Mouse (Mus musculus) cerebellum, postnatal 25 days (tissue): ENCODE data around the gene Ankrd66.
A peak's percentile ranks its signal among the peaks of the same experiment; 100 is the strongest.
"Not testable (repeated sequence)": the region's sequence is repeated elsewhere in the genome, so short reads cannot be mapped to it uniquely, and the experiment has no call there.

ENCODE experiments used
- DNase-seq, 2 experiments: peaks; one replicate each; pipeline ENCODE4 v3.0.0; 2021; ENCODE audit warnings: mixed read lengths in 2 of 2

Ankrd66 gene

GRCm38 (mm10) chr17:43543539-43543938 is at the start of gene Ankrd66:
Gene Ankrd66, minus strand, starts transcription at chr17:43543639.
- no peak for DNase-seq

GRCm38 (mm10) chr17:43592296-43593291 is 49.2 kb upstream of the Ankrd66 start:
- DNase-seq: no peak

GRCm38 (mm10) chr17:43590531-43590930 is 47.1 kb upstream of the Ankrd66 start:
- no peak for DNase-seq

DNA sequence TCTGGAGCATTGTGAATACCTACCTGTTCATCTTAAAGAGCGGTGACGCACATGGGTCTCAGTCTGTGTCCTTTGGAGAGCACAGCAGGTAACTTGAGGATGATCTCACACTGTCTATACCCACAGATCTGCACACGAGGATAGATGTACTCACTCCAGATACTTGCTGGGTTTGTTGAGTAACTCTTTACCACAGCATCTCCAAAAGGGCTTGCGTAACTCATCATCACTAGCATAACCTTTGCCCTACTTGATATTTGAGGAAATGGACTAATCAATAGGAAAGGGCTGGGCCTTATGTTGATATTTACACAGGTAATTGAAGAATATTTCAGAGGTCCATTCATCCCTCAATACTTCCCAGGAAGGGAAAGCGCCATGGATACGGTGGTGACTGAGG is 46.3 kb upstream of the Ankrd66 start:
- DNase-seq: no peak

GRCm38 (mm10) chr17:43587278-43587677 is 43.8 kb upstream of the Ankrd66 start:
- no peak for DNase-seq

GRCm38 (mm10) chr17:43584771-43585170 is 41.3 kb upstream of the Ankrd66 start:
- DNase-seq: no peak

- DNase-seq: no peak
Measured at GRCm38 (mm10) chr17:43581012-43581467, 37.6 kb upstream of the Ankrd66 start.

GRCm38 (mm10) chr17:43580456-43580855 is 37.0 kb upstream of the Ankrd66 start:
- no peak for DNase-seq

DNA sequence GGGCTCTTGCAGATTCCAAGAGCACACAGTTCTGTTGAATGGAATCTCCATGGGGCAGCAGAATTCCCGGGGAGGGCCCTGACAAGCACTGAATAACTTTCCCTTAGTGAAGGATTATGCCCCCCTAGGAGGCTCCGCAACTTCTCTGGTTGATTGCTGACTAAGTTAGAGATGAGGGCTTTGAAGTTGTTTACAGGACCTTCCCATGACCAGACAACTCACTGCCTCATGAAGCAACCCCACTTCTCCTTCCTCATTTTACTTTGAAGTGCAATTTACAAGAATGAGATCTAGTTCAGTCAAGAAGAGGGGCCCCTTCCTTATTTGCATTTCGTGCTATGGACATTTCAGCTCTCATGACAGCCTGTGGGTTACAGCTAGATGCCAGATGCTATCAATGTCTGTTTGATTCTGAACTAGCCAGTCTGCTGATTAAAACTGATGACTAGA is 30.2 kb upstream of the Ankrd66 start:
- no peak for DNase-seq

- DNase-seq: no peak
Measured at GRCm38 (mm10) chr17:43569287-43569686, 25.8 kb upstream of the Ankrd66 start.

DNA sequence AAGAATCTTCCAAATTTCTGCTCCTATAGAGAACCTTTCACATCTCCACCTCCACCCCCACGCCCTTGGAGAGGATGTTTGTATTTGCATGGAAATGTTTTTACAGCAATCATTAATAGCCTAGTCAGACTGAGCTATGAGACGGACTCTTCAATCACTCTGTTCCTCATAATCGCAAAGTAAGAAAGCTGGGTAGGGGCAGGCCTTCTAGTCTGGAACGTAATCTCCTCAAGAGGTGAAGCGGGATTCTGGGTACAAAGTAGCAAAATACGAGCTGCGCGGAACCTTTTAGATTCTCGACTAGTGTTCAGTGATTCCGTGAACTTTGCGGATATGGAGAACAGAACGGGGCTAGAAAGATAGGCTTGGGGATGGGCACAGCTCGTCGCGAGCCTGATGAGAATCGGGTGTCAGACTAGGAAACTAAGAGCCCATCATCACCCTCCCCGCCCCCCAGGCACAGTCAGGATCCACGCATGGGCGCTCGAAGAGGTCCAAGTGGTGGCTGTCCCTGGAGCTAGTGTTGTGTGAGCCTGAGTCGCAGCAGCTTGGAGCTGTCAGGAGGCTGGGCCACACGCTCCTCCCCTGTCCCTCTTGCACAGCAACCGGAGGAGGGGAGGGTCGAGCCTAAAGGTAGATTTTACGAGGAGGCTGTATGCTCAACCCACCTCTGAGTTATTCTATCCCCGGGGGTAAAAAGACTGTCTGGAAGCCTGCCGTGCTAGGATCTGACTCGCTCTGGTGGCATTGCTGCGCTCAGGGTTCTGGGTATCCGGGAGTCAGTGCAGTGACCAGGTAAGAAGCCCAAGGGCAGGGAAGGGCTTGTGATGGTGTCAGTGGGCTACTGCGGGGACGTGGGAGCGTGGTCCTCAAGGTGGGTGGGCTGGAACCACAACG is 24.8 kb upstream of the Ankrd66 start, which contains the start of gene Pla2g7:
Gene Pla2g7, plus strand, starts transcription at position 107 of the 897 bp plus-strand sequence.
- DNase-seq: peak; percentile 37 to 52

GRCm38 (mm10) chr17:43567593-43567991 is 24.2 kb upstream of the Ankrd66 start:
- DNase-seq: no peak

DNA sequence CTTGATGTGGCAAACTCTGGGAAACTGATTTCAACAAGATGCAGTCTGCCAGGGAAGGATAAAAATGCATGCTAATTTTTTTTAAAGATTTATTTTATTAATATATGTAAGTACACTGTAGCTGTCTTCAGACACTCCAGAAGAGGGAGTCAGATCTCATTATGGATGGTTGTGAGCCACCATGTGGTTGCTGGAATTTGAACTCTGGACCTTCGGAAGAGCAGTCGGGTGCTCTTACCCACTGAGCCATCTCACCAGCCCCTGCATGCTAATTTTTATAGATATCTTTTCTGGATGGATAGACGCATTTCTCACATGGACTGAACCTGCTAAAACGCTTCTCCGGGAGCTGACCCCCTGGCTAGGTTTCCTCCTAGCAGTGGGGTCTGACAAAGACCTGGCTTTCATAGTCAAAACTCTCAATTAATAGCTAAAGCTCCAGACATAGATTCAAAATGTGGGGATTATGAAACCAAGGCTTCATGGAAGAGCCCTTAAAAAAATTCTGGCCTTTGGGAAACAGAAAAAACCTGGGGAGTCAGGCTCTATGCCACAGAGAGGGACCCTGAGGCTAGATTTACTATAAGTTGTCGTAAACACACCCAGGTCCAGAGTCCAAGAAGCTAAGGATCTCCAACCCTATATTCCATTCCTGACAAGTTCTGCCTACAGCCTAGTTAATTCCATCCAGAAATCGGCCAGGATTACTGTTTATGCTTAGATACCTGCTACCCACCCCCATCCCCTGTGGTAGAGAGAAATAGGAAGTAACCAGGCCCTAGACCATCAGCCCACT is 20.0 kb upstream of the Ankrd66 start:
- DNase-seq: no peak

GRCm38 (mm10) chr17:43558678-43559077 is 15.2 kb upstream of the Ankrd66 start:
- DNase-seq: no peak

GRCm38 (mm10) chr17:43557541-43558090 is 14.2 kb upstream of the Ankrd66 start:
- peak; percentile 14 to 40 for DNase-seq

DNA sequence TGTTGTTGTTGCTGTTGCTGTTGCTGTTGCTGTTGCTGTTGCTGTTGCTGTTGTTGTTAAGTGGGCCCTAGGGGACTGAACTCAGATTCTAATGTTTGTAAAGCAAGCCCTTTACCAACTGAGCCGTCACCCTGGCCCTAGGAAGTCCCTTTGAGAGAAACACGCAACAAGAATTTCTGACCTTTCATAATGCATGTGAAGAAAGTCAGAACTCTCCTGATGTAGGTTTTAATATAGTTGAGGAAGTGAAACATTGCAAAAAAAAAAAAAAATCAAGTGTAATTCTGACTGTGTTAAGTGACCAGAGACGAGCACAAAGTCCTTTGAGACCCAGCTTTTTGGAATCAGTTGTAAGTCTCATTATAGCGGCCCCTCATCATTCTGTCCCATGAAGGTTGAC is 13.7 kb upstream of the Ankrd66 start:
- DNase-seq: no peak

DNA sequence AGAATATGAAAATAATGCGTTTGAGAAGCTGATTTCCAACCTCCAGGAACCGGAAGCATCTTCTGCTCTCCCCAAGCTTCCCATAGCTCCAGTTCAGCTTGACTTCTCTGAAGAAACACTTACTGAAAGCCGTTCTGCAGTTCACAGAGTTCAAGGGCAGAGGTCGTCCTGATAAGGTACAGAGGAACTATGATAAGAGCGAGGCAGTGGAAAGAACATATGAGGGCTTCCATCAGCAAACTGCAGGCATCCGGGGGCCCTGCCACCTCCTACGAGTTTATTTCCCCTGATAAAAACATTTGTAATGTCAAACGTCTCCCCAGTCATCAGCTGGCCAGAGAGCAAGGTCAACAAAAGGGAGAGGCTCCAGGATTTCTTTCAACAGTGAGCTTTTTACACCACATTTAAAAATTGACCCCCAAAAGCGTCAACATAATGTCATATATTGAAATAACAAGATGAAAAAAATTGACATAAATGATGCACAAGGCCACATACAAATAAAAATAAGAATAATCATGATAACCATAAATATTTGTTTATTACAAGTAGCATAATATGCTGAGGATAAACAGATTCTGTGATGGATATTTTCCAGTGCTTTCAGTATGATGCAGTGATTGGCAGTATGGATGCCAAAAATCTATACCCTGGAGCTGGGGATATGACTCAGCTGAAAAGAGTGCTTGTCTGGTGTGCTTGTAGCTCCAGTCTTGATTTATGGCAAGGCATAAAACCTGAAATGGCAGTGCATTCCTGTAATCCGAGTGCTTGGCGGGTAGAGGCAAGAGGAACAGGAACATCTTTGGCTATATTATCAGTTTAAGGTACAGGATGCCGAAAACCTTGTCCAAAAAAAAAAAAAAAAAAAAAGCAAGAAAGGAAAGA is 11.3 kb upstream of the Ankrd66 start:
- DNase-seq: no peak

- no peak for DNase-seq
Measured at GRCm38 (mm10) chr17:43551122-43551630, 7.7 kb upstream of the Ankrd66 start.

- DNase-seq: no peak
Measured at GRCm38 (mm10) chr17:43544040-43544439, 601 bp upstream of the Ankrd66 start.

DNA sequence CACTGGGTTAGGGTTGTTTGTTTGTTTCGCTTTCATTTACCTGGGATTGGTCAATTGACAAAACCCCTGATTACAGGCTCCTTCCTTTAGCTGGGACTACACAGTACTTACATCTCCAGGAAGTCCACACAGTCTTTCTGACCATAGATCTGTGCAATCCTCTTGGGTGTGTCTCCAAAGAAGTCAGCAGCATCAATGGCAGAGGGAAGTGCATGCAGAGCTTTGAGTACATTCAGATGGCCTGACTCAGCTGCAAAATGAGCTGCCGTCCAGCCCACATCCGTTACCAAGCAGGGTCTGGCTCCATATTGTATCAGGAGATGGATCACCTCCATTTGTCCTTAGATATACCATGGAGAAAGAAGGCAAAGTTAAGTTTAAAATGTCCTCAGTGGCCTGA is 4.7 kb downstream of the Ankrd66 start:
- DNase-seq: no peak

DNA sequence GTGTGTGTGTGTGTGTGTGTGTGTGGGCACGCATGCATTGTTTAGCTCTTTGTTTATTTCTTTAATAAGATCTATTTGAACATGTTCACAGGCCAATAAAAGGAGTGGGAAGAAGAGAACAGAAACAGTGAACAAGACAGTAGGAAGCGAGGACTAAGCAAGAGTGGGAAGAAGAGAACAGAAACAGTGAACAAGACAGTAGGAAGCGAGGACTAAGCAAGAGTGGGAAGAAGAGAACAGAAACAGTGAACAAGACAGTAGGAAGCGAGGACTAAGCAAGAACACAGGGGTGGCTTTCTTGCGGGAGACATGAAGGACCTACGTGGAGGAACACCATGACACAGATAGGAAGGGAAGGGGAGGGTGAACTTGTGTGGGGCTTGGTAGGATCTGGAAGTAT is 6.6 kb downstream of the Ankrd66 start:
- DNase-seq: not testable (repeated sequence)
